7 mouse cellular contexts compared by ENCODE assay signal in genomic region chr13:38152429-38153035, GRCm38 (mm10). TPM values are rescaled to one million over a fixed set of nuclear protein-coding genes. Genes with fewer than 3 reads are reported as not detected.
DNase-seq lines count a peak whose midpoint lies in the region; ATAC-seq and TF ChIP-seq lines count a peak whose summit lies in the region.

No protein-coding gene starts in this region.

- 0 out of 2 replicates have a peak, but pooled peaks cover 4% of the 10 kb centered on the region for H3K36me3 ChIP-seq in heart, embryonic 14.5 days (ENCODE audit: control insufficient read depth, insufficient read depth, low read length)
- no peaks in the 10 kb centered on the region for H3K36me3 ChIP-seq in stomach, embryonic 15.5 days

- no peak for TF ChIP-seq POLR2A in bone marrow, adult 2 months (IDR thresholded peaks at IDR 0.05; ENCODE audit: borderline replicate concordance, control insufficient read depth, low read depth, low read length)

- peak; percentile 75 for DNase-seq in R1 (ENCODE audit: low read depth, low spot score)
- peak; percentile 45 for DNase-seq in kidney, postnatal 10 days
- peak; percentile 38 for DNase-seq in lung, postnatal 36 days
- no peak for DNase-seq in layer of hippocampus, adult 18-20 months (ENCODE audit: low spot score in 2 of 2)

- WGBS in bone marrow, adult 2 months: 1% methylated on average over 31 of the region's 31 CpGs
- under 1% methylated on average over 31 of the region's 31 CpGs for whole genome bisulfite sequencing in heart, embryonic 14.5 days
- WGBS in stomach, embryonic 15.5 days: 2% methylated on average over 31 of the region's 31 CpGs

- TF ChIP-seq CTCF in bone marrow, adult 2 months (IDR thresholded peaks at IDR 0.05; ENCODE audit: control insufficient read depth, insufficient read depth, low read length): no peak

- H3K4me1 ChIP-seq in bone marrow, adult 2 months (ENCODE audit: control insufficient read depth, insufficient read depth, low read length): no peaks in the 10 kb centered on the region; the same call in 1 of the 2 replicates
- peaks cover 13 to 48% of the 10 kb centered on the region in 2 experiments for H3K4me1 ChIP-seq in heart, embryonic 14.5 days (ENCODE audit: control insufficient read depth in 2 of 2, insufficient read depth in 2 of 2, low read length in 2 of 2)
- H3K4me1 ChIP-seq in stomach, embryonic 15.5 days: peaks cover 15% of the 10 kb centered on the region

- no peaks in the 10 kb centered on the region for H3K9me3 ChIP-seq in heart, embryonic 14.5 days (ENCODE audit: control insufficient read depth, low read length)
- no peaks in the 10 kb centered on the region for H3K9me3 ChIP-seq in stomach, embryonic 15.5 days

- ATAC-seq in heart, embryonic 14.5 days (ENCODE audit: insufficient number of reproducible peaks, insufficient read depth, low FRiP score, low read depth): 0 out of 2 replicates have a peak, but pooled peaks have one; percentile 24
- 0 out of 2 replicates have a peak, but pooled peaks have one; percentile 44 for ATAC-seq in stomach, embryonic 15.5 days (ENCODE audit: insufficient read depth, low FRiP score, low read depth)

- peak overlapping the region; percentile 44 for H3K4me3 ChIP-seq in bone marrow, adult 2 months (replicated peaks; ENCODE audit: control insufficient read depth, low read depth, low read length)
- peak overlapping the region; percentile 67 to 76 for H3K4me3 ChIP-seq in heart, embryonic 14.5 days (ENCODE audit: control insufficient read depth in 1 of 2, insufficient read depth in 1 of 2, low read depth in 1 of 2, low read length in 2 of 2)
- H3K4me3 ChIP-seq in stomach, embryonic 15.5 days (replicated peaks): peak overlapping the region; percentile 43

- peak overlapping the region; percentile 98 for H3K9ac ChIP-seq in heart, embryonic 14.5 days (ENCODE audit: low read length)
- H3K9ac ChIP-seq in stomach, embryonic 15.5 days: peak overlapping the region; percentile 45; the same call in 1 of the 2 replicates

- H3K4me2 ChIP-seq in heart, embryonic 14.5 days (ENCODE audit: low read length): peak overlapping the region; percentile 54
- peak overlapping the region; percentile 87 for H3K4me2 ChIP-seq in stomach, embryonic 15.5 days

- H3K27me3 ChIP-seq in heart, embryonic 14.5 days (ENCODE audit: control insufficient read depth, insufficient read depth, low read length): no peaks in the 10 kb centered on the region
- H3K27me3 ChIP-seq in stomach, embryonic 15.5 days (replicated peaks): peaks cover 12% of the 10 kb centered on the region; the same call in 1 of the 2 replicates

- no peak overlapping the region for H3K27ac ChIP-seq in bone marrow, adult 2 months (ENCODE audit: control insufficient read depth, insufficient read depth, low read depth, low read length, poor library complexity)
- H3K27ac ChIP-seq in heart, embryonic 14.5 days (replicated peaks in 1 of 2; ENCODE audit: control insufficient read depth in 1 of 2, insufficient read depth in 1 of 2, low read depth in 2 of 2, low read length in 2 of 2): peak overlapping the region; percentile 85 to 95
- H3K27ac ChIP-seq in stomach, embryonic 15.5 days: peak overlapping the region; percentile 90

RNA-seq across cellular contexts. Expression of gene Dsp, which starts 1.4 kb away (rescaled TPM):
- polyA plus RNA-seq in bone marrow, adult 2 months (2011; ENCODE audit: insufficient read depth, insufficient read length, low replicate concordance, missing spikeins): 0.25 TPM in 1 of 2 replicates, not detected in the other
- polyA plus RNA-seq in heart, embryonic 14.5 days (2014; fragmentation: Nextera tagmentation; extraction: Ambion mirVana): 69.5 and 71.1 TPM in 2 replicates
- 18.7 and 24.2 TPM in 2 replicates for polyA plus RNA-seq in stomach, embryonic 15.5 days (2015; fragmentation: Nextera tagmentation; extraction: Ambion mirVana)
- 10 to 100 TPM; 10.3 to 10.7 TPM for total RNA-seq in layer of hippocampus, adult 18-20 months (2021)

RNA-seq across cellular contexts. Expression of gene Snrnp48, which starts 52.2 kb away (rescaled TPM):
- 27.3 and 65.1 TPM in 2 replicates for polyA plus RNA-seq in bone marrow, adult 2 months (2011; ENCODE audit: insufficient read depth, insufficient read length, low replicate concordance, missing spikeins)
- 24.8 and 27.6 TPM in 2 replicates for polyA plus RNA-seq in heart, embryonic 14.5 days (2014; fragmentation: Nextera tagmentation; extraction: Ambion mirVana)
- polyA plus RNA-seq in stomach, embryonic 15.5 days (2015; fragmentation: Nextera tagmentation; extraction: Ambion mirVana): 37.8 and 38.1 TPM in 2 replicates
- 10 to 100 TPM; 21.5 to 21.7 TPM for total RNA-seq in layer of hippocampus, adult 18-20 months (2021)

Comparison
In these comparisons a context has a peak if more than half of its experiments do, and no peak if none do; other contexts are left out.
1. DNase-seq: peak in R1 (single experiment), kidney, postnatal 10 days (single experiment) and lung, postnatal 36 days (single experiment); none in layer of hippocampus, adult 18-20 months (0 of 2).
2. RNA of gene Dsp, which starts 1.4 kb away (polyA plus RNA-seq): 69.5 to 71.1 TPM in heart, embryonic 14.5 days and 18.7 to 24.2 TPM in stomach, embryonic 15.5 days; 0.25 TPM in bone marrow, adult 2 months; every median in the first group is over 10 times any median in the second.
3. Peak in every context shown above with its lines, with median percentiles within 50 percentile points of each other: H3K4me3 ChIP-seq.